Mouse (Mus musculus) adrenal gland (tissue): ENCODE results near the gene Cstf1.

Experiments
- intact Hi-C: fragments of 180-260 bp; cut with DNase I; formaldehyde crosslinking; loops from one replicate; pipeline ENCODE4 v1.15.1; 2025
- long read RNA-seq, 2 experiments: library from polyadenylated mRNA; unstranded; transcript quantifications; one replicate each; pipeline ENCODE4 v2.0.0; 2020; ENCODE audit warnings: borderline replicate concordance in 1 of 2; ENCODE audit not compliant: insufficient replicate concordance in 1 of 2

Cstf1 gene
- long read RNA-seq, experiment 1, transcript Cstf1-201 (6 exons, 3,451 nt): major isoform, 26 of 46 reads
- long read RNA-seq, experiment 1, partial matches to known transcripts: 5 of 46 reads
- long read RNA-seq, experiment 1, other reads (novel, unspliced or antisense): 15 of 46 reads
- long read RNA-seq, experiment 2, transcript Cstf1-201 (6 exons, 3,451 nt): major isoform, 28 of 46 reads
- long read RNA-seq, experiment 2, partial matches to known transcripts: 2 of 46 reads
- long read RNA-seq, experiment 2, other reads (novel, unspliced or antisense): 16 of 46 reads

GRCm38 (mm10) chr2:172370411-172371223 lies at the start of gene Cstf1, which contains the start of gene Aurka:
Gene Cstf1 (plus strand): TSS chr2:172370681.
Gene Aurka (minus strand): TSS chr2:172370535.
- intact Hi-C loops: loop anchor here (5.0 kb wide), 1 partner anchor 72 kb away; the partner anchor contains the start of gene Rtf2

GRCm38 (mm10) chr2:172320878-172321277 lies 49.6 kb upstream of the Cstf1 start:
- intact Hi-C loops: no loop called here

GRCm38 (mm10) chr2:172328248-172328647 lies 42.2 kb upstream of the Cstf1 start:
- intact Hi-C loops: loop anchor here (2.0 kb wide), 2 partner anchors 79 to 101 kb away; partner anchors contain the start of gene Mc3r

DNA sequence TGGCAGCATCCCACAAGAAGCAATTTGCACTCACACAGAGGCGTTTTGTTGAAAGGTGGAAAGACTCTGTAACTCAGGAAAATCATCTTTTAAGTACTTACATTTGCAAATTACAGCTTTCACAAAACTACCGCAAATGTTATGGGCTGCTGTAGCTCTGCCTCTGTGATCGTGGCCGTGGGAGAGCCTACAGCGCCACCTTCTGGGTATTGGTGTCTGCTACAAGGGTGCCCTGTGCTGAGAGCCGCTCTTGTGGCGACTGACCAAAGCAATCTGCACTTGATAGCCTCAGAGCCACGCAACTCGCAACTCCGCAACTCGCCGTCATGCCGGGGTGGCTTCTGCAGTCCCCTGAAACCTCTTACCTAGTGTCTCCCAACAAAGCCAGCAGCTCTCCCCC lies 41.3 kb upstream of the Cstf1 start:
- intact Hi-C loops: loop anchor here (2.0 kb wide), 2 partner anchors 80 to 102 kb away; partner anchors contain the start of gene Mc3r

GRCm38 (mm10) chr2:172338206-172338942 lies 32.1 kb upstream of the Cstf1 start:
- intact Hi-C loops: no loop called here

GRCm38 (mm10) chr2:172340936-172341335 lies 29.5 kb upstream of the Cstf1 start:
- intact Hi-C loops: no loop called here

DNA sequence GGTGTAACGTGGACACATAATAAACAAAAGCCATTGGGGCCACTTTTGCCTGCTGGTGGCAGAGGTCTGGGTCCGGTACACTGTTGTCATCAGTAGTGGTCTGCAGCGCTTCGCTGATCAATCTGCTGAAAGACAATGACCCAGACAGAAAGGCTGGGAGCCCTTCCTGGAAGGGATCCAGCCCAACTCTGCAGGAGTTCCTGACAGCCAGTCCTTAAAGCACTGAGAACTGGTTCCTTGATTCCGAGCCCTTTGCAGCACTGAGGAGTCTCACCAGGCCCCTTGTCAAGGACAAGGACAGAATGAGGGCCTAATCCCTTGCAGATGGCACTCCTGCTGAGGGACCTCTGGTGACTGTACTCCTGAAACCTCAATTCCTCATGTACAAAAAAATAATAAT lies 28.9 kb upstream of the Cstf1 start:
- intact Hi-C loops: no loop called here

DNA sequence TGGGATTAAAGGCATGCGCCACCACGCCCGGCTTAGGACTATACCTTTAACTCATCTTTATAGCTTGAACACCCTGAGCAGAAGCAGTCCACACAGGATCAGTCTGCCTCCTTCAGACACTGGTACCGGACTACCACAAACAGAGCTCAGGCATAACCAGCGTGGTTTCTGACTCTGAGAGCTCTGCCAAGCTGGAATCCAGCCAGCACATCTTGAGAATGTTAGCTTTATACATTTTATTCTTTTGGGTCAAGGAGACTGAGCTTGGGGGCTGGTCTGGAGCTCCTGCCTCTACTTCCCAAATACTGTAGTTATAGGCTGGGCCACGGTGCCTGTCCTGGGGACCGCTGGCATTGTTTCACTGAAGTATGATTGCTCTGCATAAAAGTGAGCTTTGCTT lies 26.7 kb upstream of the Cstf1 start:
- intact Hi-C loops: no loop called here

DNA sequence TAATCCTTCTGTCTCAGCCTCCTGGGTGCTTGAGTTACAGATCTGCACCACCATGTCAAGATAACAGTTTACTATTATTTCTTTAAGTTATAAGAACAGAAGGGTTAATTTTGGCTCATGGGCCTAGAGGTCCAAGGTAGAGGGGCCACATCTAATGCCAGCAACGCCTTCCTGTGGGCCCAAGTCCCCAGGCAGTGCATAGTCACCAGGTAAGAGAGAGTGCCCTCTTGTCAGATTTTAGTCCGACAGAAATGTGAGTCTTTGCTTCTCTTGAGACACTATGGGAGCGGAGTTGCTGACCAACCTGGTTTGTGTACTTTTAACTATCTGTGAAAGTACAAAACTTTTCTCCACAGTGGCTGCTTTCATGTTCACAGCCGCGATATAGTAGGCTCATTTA lies 25.8 kb upstream of the Cstf1 start:
- intact Hi-C loops: loop anchor here (5.0 kb wide), 1 partner anchor 98 kb away; the partner anchor contains the start of gene Rtf2

DNA sequence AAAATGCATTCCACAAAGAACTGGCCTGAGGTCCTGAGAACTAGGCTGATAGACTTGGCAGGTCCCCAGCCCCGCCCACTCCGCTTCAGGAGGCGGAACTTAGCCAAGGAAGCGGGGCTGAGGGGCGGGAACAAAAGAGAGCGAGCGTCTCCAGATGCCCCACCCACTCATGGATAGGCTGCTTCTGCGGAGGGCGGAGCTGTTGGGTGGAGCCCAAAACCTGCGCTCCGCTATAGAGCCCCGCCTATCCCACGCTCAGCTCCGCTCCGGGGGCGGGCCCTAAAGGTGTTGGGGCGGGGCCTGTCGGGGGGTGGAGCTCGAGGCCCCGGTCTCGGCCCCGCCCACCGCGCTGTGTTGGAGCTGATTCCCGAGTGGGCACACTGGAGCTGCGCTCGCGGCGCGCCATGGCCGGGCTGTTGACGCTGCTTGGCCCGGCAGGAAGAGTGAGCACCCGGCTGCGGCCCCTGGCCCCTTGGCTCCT lies 25.2 kb upstream of the Cstf1 start, which contains the start of gene Fam210b:
Fam210b (plus strand) TSS at position 308 of the 481 bp plus-strand sequence.
- intact Hi-C loops: loop anchor here (5.0 kb wide), 1 partner anchor 97 kb away; the partner anchor contains the start of gene Rtf2

DNA sequence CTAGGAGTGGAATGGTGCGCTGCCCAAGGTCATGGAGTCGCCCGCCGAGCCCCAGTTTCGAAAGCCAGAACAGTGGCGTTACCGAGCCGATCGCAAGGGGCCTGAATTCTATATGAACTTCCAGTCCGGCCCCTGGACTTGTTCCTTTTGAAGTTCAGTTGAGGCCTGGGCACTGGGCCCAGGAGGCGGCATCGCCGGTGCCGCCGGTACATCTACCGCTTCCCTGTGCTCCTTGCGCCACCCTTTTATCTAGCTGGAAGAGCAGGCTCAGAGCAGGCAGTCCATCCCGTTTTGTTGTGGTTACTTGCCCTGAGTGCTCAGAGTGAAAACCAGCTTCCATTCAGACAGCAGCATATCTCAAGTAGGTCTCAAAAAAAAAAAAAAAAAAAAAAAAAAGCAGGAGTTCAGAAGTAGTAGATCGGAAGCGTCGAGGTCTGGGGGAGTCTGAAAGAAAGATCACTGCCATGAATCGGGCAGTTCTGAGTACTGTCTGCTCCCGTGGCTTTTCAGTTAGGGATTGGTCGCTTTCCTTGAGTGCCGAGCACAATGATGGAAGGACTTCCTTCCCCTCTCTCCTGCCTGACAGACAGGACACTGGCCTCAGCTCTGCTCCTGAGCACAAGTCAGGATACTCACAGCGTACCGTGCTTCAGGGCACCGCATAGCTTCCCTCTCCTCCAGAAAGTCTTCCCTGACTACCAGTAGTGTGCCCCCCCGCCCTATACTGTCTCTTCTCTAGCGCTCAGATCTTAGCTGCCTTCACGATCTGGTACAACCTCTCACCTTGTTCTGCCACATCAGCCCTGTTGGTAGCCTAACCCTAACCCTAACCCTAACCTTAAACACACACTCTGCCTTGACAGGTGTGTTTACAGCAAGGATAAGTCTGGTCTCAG lies 24.2 kb upstream of the Cstf1 start:
- intact Hi-C loops: loop anchor here (5.0 kb wide), 1 partner anchor 96 kb away; the partner anchor contains the start of gene Rtf2

DNA sequence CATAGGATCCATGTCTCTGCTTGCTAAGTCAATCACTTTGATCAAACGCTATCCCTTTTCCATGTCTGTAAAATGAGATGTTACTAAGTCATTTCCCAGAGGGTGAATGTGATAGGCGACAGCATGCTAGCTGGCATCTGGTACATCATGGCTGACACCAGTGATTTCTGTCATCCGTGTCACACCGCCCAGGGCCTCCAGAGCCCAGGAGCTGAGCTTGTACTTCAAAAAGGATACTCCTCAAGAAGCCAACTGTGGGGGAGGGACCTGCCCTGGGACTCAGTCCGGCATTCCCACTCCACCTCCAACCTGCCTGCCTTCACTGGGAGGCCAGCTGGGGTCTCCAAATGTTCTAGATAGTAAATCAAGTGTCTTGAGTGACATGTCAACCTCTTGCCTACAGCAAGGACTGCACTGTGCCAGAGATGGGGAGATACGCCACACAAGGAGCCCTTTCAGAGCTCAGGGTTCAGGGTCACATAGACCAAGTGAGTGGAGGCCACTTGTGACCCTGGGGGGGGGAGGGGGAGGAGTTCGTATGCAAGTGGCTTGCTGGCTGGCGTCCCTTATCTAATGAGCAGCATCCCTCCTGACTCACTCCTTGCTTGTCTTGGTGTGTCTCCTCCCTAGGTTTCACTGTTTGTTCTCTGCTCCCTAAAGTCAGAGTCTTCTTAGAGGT lies 23.4 kb upstream of the Cstf1 start:
- intact Hi-C loops: loop anchor here (5.0 kb wide), 1 partner anchor 95 kb away; the partner anchor contains the start of gene Rtf2

DNA sequence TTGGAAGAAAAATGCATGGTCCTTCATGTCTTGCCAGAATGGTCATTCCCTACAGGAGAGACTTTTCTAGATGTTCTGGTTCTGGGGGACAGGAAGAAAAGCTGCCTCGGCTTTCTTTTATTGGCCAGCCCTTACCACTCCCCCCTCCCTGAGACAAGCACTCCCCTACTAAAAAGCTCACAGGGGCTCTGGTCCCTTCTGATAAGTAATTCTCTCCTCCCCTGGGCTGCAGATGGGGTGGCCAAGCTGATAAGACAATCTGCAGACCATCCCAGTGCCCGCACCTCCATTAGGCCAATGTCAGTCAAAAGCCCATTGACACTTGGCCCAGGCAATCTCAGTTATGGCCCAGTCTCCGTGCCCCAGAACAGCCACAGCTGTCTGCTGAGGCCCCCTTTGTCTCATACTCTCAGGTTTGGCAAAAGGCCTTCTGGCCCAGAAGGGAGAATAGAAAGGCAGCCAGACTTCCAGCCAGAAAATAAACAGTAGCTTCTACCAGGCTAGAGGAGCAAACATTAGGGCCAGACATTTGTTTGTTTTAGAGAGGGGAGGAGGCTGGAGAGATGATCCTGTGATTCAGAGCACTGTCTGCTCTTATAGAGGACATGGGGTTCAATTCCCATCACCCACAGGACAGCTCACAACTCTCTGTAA lies 22.1 kb upstream of the Cstf1 start:
- intact Hi-C loops: loop anchor here (5.0 kb wide), 1 partner anchor 94 kb away; the partner anchor contains the start of gene Rtf2

DNA sequence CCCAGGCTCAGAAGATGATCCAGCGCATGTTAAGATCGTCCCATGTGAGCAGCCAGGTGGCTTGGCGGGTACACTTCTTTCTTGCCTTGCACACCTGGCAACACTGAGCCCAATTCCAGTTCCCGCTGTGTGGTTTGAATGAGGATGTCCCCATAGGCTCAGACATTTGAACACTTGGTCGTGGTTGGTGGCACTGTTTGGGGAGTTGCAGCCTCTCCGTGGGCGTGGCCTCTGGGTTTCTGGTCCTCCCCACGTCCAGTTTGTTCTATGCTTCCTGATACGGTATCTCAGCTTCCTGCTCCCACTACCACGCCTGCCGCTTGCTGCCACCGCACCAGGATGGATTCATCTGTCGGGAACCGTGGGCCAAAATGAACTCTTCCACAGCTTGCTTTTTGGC lies 20.7 kb upstream of the Cstf1 start:
- intact Hi-C loops: loop anchor here (5.0 kb wide), 1 partner anchor 93 kb away; the partner anchor contains the start of gene Rtf2

DNA sequence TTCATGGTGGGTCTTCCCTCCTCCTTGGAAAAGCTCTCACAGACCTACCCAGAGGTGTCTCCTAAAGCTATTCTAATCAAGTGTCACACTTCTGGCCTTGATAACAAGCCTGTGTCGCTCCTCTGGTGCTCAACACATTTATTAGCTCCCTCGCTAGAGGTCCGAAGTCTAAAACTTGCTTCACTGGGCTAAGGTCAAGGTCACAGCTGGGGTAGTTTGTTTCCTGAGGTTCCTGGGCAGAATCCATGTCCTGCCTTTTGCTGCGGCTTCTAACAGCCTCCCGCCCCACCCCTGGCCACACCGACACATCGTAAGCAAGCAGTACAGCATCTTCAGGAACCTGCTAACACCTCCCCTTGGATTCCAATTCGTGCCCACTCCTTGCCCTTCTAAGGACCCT lies 19.7 kb upstream of the Cstf1 start:
- intact Hi-C loops: no loop called here

GRCm38 (mm10) chr2:172353218-172353617 lies 17.3 kb upstream of the Cstf1 start:
- intact Hi-C loops: no loop called here

GRCm38 (mm10) chr2:172354761-172355160 lies 15.7 kb upstream of the Cstf1 start:
- intact Hi-C loops: no loop called here

GRCm38 (mm10) chr2:172355833-172356232 lies 14.6 kb upstream of the Cstf1 start:
- intact Hi-C loops: no loop called here

DNA sequence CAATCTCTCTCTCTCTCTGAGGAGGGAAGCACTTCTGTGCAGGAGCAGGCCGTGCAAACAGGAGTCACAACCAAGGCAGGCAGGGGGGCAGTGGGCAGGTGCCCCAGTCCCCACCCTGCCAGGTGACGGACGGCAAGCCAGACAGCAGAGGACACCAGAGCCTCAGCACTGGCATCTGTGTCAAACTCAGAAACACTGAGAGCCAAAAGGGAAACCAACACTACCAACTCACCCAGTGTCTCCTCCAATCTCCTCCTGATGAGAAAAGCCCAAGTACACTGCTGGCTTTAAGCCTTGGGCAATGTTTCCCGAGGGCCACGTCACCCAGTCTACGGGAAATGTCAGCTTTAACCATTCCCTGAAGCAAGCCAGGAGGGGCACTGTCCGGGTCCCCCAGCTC lies 7.3 kb upstream of the Cstf1 start:
- intact Hi-C loops: no loop called here
